Mouse (Mus musculus) neutrophil, adult 59 days (primary cell): ENCODE results near the gene Gm5039. TPM values are rescaled to one million over a fixed set of nuclear protein-coding genes. Genes with fewer than 3 reads are reported as not detected.

Experiments used
- total RNA-seq, 2 experiments: library from RNA; stranded (reverse); gene quantifications; 1 replicate in 1 of 2; 2 replicates in 1 of 2; pipeline ENCODE4 v1.2.4; 2023

The Gm5039 gene
- total RNA-seq, result not detected

DNA sequence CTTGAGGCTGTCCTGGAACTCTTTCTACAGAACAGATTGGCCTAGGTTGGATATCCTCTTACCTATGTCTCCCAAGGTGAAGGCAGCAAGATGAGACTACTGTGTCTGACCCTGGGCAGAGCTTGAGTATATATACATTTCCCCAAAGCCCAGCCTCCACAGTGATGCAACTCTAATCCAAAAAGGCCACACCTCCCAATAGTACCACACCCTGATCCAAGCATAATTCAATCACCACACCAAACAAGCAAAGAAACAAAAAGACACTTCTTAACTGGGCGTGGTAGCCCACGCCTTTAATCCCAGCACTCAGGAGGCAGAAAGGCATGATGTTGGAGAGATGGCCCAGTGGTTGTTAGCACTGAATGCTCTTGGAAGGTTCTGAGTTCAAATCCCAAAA lies at the start of gene Gm5039:
Gene Gm5039, minus strand, starts transcription at position 101 of the 400 bp plus-strand sequence.

DNA sequence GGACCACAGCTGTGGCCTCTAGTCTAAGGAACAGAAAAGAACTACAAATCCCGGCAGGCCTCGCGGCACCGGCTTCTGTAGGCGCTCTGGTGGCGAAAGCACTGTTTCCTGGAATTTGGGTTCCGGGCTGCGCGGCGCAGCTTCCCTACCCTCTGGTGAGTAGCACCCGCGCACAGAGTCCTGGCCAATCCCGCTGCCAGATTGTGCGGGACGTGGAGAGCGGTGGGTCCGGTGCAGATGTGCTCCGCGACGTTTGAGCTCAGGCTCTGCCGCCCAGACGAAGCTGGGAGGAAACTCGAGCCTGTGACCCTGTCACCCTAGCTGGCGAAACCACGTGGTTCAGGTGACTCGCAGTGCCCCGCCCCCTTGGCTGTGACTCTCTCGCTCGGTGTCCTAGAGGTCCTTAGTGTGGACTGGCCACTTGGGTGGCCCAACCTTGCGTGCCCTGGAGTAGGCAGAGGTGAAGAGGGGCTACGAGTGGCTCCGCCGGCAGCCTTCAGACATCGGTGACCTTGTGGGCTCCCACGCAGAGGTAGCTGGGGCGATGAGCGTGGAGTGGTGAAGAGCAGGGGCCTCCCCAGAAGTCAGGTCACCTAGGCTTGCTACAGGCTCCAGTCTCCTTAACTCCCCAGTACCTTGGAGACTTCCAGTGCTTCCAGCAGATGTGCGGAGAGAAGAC lies 36.8 kb upstream of the Gm5039 start, which contains the start of gene Adck1:
Gene Adck1, plus strand, starts transcription at position 114 of the 679 bp plus-strand sequence.

DNA sequence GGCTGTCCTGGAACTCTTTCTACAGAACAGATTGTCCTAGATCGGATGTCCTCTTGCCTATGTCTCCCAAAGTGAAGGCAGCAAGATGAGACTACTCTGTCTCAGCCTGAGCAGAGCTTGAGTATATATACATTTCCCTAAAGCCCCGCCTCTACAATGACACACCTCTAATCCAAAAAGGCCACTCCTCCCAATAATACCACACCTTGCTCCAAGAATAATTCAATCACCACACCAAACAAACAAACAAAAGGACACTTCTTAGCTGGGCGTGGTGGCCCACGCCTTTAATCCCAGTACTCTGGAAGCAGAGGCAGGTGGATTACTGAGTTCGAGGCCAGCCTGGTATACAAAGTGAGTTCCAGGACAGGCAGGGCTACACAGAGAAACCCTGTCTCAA lies 49.4 kb downstream of the Gm5039 start, which contains the start of gene Gm5662:
Gene Gm5662, minus strand, starts transcription at position 101 of the 400 bp plus-strand sequence.

Other genes starting within 250 kb of the Gm5039 start
- not detected for gene Gm16368, start 240.3 kb downstream of the Gm5039 start, total RNA-seq
- gene Gm10436, start 141.9 kb downstream of the Gm5039 start, total RNA-seq, result not detected
- not detected for gene Gm8332, start 73.9 kb downstream of the Gm5039 start, total RNA-seq
- not detected for gene Gm5662, start 49.5 kb downstream of the Gm5039 start, total RNA-seq
- 1 to 10 TPM; 4.8 to 7.5 TPM for gene Adck1, start 36.5 kb upstream of the Gm5039 start, total RNA-seq